Mouse (Mus musculus): ENCODE results near the gene Il17re. TPM values are rescaled to one million over a fixed set of nuclear protein-coding genes. Genes with fewer than 3 reads are reported as not detected.

The Il17re gene
- polyA plus RNA-seq (2015; fragmentation: Nextera tagmentation; extraction: Ambion mirVana), result 19.5 and 23.5 TPM in 2 replicates

DNA sequence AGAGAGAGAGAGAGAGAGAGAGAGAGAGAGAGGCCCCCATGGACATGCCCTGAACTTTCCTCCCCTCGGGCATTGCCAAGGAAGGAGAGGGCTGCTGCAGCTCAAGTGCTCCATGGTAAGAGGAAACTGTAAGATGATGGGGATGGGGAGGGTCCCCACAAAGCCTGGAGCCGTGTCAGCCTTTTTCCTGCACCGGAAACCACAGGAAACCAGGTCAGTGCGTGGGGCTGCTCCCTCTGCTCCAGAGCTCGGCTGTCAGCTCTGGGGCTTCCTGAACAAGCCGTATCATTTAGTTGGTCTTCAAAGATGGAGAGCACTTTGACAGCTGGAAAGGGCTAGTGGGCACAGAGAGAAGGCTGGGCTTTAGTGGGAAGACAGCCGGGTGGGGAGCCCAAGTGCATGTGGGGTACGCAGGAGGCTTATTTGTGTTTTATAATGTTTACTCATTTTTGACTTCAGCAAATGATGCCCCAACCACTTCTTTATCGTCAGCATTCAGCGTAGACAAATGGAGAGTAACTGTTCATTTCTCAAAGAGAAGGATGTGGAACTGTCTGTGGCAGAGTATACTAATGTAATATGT lies at the start of gene Il17re:
Gene Il17re (plus strand): TSS at position 533 of the 583 bp plus-strand sequence.
- no peaks in the 10 kb centered on the region for H3K9me3 ChIP-seq
- ATAC-seq (ENCODE audit: borderline replicate concordance, extremely low read depth, low FRiP score, low TSS enrichment), result no peak
- no peaks in the 10 kb centered on the region for H3K36me3 ChIP-seq
- H3K27me3 ChIP-seq, result no peaks in the 10 kb centered on the region
- peaks cover 5% of the 10 kb centered on the region for H3K4me1 ChIP-seq
- H3K4me2 ChIP-seq, result peak within 1 kb of the TSS; percentile 52
- peak within 1 kb of the TSS; percentile 35 for H3K4me3 ChIP-seq
- H3K27ac ChIP-seq, result peak within 1 kb of the TSS; percentile 74
- 45% methylated on average over 9 of the region's 10 CpGs for WGBS
- H3K9ac ChIP-seq, result peak within 1 kb of the TSS; percentile 31; the same call in 1 of the 2 replicates

- 46% methylated on average over 1 of the region's 1 CpGs for WGBS
- no peak for ATAC-seq (ENCODE audit: borderline replicate concordance, extremely low read depth, low FRiP score, low TSS enrichment)
- Histone ChIP-seq H3K27me3 (no peaks in the 10 kb centered on the region), H3K4me2 (no peak overlapping the region), H3K36me3 (0 out of 2 replicates have a peak, but pooled peaks cover 1% of the 10 kb centered on the region), H3K9ac (no peak overlapping the region), H3K27ac (no peak overlapping the region), H3K4me3 (no peak overlapping the region), H3K4me1 (no peaks in the 10 kb centered on the region), H3K9me3 (no peaks in the 10 kb centered on the region)
Measured at GRCm38 (mm10) chr6:113410001-113410400, 48.3 kb upstream of the Il17re start.

DNA sequence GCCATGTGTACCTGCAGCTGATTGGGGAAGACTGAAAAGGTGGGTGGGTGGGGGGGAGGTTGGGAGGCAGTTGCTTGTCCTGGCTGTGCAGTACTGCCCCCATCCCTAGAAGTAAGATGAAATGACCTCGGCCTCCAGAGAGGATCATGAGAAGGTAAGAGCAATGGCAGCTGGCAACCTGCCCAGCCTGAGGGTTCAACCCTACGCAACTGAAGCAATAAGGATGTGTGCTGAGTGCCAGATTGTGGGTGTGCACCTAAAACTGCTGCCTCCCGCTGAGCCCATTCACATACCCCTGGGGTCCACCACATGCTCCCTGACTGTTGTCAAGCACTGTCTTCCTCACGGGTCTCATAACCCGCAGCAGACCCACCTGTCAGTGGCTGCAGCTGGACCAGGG lies 41.9 kb upstream of the Il17re start:
- 66% methylated on average over 5 of the region's 5 CpGs for WGBS
- no peak for ATAC-seq (ENCODE audit: borderline replicate concordance, extremely low read depth, low FRiP score, low TSS enrichment)
- Histone ChIP-seq H3K4me1 (peaks cover 17% of the 10 kb centered on the region), H3K27ac (no peak overlapping the region), H3K9me3 (no peaks in the 10 kb centered on the region), H3K9ac (no peak overlapping the region), H3K36me3 (0 out of 2 replicates have a peak, but pooled peaks cover 4% of the 10 kb centered on the region), H3K27me3 (no peaks in the 10 kb centered on the region), H3K4me2 (no peak overlapping the region), H3K4me3 (no peak overlapping the region)

- Histone ChIP-seq H3K4me3 (peak overlapping the region; percentile 60), H3K4me1 (peaks cover 17% of the 10 kb centered on the region), H3K27ac (0 out of 2 replicates have a peak overlapping the region, but pooled peaks have one; percentile 1), H3K27me3 (no peaks in the 10 kb centered on the region), H3K9ac (peak overlapping the region; percentile 74), H3K4me2 (peak overlapping the region; percentile 88), H3K9me3 (no peaks in the 10 kb centered on the region), H3K36me3 (0 out of 2 replicates have a peak, but pooled peaks cover 4% of the 10 kb centered on the region)
- peak; percentile 56; the same call in 1 of the 2 replicates for ATAC-seq (ENCODE audit: borderline replicate concordance, extremely low read depth, low FRiP score, low TSS enrichment)
- 12% methylated on average over 16 of the region's 16 CpGs for WGBS
Measured at GRCm38 (mm10) chr6:113418441-113419198, 39.7 kb upstream of the Il17re start.

DNA sequence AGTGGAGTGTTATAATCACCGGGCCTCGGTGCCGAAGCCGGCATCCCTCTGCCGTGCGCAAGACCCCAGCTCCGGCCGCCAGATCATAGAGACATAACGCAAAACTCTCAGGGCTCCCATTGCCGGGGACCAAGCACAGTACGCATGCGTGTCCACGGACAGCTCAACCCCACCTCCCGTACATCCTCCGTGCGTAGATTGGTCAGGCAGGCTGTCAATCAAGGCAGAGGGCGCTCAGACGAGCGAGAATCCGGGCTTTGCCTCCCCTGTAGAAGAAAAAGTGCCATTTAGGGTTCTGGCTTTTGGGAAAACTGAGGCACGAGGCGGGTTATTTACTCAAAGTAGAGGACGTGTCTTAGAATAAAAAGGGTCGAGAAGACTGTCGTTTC lies 39.1 kb upstream of the Il17re start, which contains the start of gene Rpusd3:
Gene Rpusd3 (minus strand): TSS at position 142 of the 389 bp plus-strand sequence.
- H3K36me3 ChIP-seq, result 0 out of 2 replicates have a peak, but pooled peaks cover 4% of the 10 kb centered on the region
- 0 out of 2 replicates have a peak within 1 kb of the TSS, but pooled peaks have one; percentile 1 for H3K27ac ChIP-seq
- ATAC-seq (ENCODE audit: borderline replicate concordance, extremely low read depth, low FRiP score, low TSS enrichment), result peak; percentile 97
- under 1% methylated on average over 25 of the region's 25 CpGs for WGBS
- H3K4me1 ChIP-seq, result peaks cover 17% of the 10 kb centered on the region
- H3K9ac ChIP-seq, result peak within 1 kb of the TSS; percentile 74
- H3K4me2 ChIP-seq, result peak within 1 kb of the TSS; percentile 88
- H3K27me3 ChIP-seq, result no peaks in the 10 kb centered on the region
- peak within 1 kb of the TSS; percentile 60 for H3K4me3 ChIP-seq
- H3K9me3 ChIP-seq, result no peaks in the 10 kb centered on the region

GRCm38 (mm10) chr6:113423000-113423399 lies 35.3 kb upstream of the Il17re start:
- Histone ChIP-seq H3K36me3 (no peaks in the 10 kb centered on the region), H3K9ac (no peak overlapping the region), H3K4me3 (no peak overlapping the region), H3K27ac (no peak overlapping the region), H3K4me1 (peaks cover 12% of the 10 kb centered on the region), H3K27me3 (no peaks in the 10 kb centered on the region), H3K4me2 (no peak overlapping the region), H3K9me3 (no peaks in the 10 kb centered on the region)
- WGBS, result 58% methylated on average over 4 of the region's 4 CpGs
- ATAC-seq (ENCODE audit: borderline replicate concordance, extremely low read depth, low FRiP score, low TSS enrichment), result no peak

DNA sequence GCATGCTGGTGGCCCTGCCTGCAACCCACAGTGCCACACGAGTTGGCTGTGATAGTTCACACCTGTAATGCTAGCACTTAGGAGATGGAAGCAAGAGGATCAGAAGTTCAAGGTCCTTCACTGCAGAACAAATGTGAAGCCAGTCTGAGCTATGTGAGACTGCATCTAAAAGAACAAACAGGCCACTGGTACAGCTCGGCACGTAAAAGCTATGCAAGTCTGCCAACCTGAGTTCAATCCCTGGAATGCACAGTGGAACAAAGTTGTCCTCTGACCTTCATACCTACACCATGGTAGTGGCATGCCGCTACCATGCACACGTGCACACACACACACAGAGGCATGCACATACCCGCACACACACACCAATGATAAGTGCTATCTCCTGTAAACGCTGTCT lies 34.1 kb upstream of the Il17re start:
- Histone ChIP-seq H3K27me3 (no peaks in the 10 kb centered on the region), H3K4me2 (no peak overlapping the region), H3K27ac (no peak overlapping the region), H3K9ac (no peak overlapping the region), H3K36me3 (no peaks in the 10 kb centered on the region), H3K4me1 (peaks cover 5% of the 10 kb centered on the region; the same call in 1 of the 2 replicates), H3K4me3 (no peak overlapping the region), H3K9me3 (no peaks in the 10 kb centered on the region)
- ATAC-seq (ENCODE audit: borderline replicate concordance, extremely low read depth, low FRiP score, low TSS enrichment), result no peak
- WGBS, result 69% methylated on average over 7 of the region's 7 CpGs

GRCm38 (mm10) chr6:113426696-113427095 lies 31.6 kb upstream of the Il17re start:
- Histone ChIP-seq H3K36me3 (no peaks in the 10 kb centered on the region), H3K27ac (no peak overlapping the region), H3K4me1 (no peaks in the 10 kb centered on the region), H3K9ac (no peak overlapping the region), H3K4me3 (no peak overlapping the region), H3K4me2 (no peak overlapping the region), H3K9me3 (no peaks in the 10 kb centered on the region), H3K27me3 (no peaks in the 10 kb centered on the region)
- WGBS, result 90% methylated on average over 4 of the region's 4 CpGs
- ATAC-seq (ENCODE audit: borderline replicate concordance, extremely low read depth, low FRiP score, low TSS enrichment), result no peak

- WGBS, result 59% methylated on average over 3 of the region's 3 CpGs
- no peak for ATAC-seq (ENCODE audit: borderline replicate concordance, extremely low read depth, low FRiP score, low TSS enrichment)
- no peak overlapping the region for H3K4me3 ChIP-seq
Measured at GRCm38 (mm10) chr6:113427397-113427796, 30.9 kb upstream of the Il17re start.

GRCm38 (mm10) chr6:113428006-113428405 lies 30.3 kb upstream of the Il17re start:
- Histone ChIP-seq H3K27me3 (no peaks in the 10 kb centered on the region), H3K4me3 (no peak overlapping the region), H3K9me3 (no peaks in the 10 kb centered on the region), H3K36me3 (no peaks in the 10 kb centered on the region), H3K4me2 (no peak overlapping the region), H3K9ac (no peak overlapping the region), H3K27ac (no peak overlapping the region), H3K4me1 (no peaks in the 10 kb centered on the region)
- 83% methylated on average over 16 of the region's 16 CpGs for WGBS
- ATAC-seq (ENCODE audit: borderline replicate concordance, extremely low read depth, low FRiP score, low TSS enrichment), result peak; percentile 19; the same call in 1 of the 2 replicates

More at GRCm38 (mm10) chr6:113427397-113427796, 30.9 kb upstream of the Il17re start:
- H3K36me3 ChIP-seq, result no peaks in the 10 kb centered on the region
- no peak overlapping the region for H3K4me2 ChIP-seq
- no peaks in the 10 kb centered on the region for H3K9me3 ChIP-seq
- H3K4me1 ChIP-seq, result no peaks in the 10 kb centered on the region
- no peaks in the 10 kb centered on the region for H3K27me3 ChIP-seq
- no peak overlapping the region for H3K27ac ChIP-seq
- no peak overlapping the region for H3K9ac ChIP-seq

GRCm38 (mm10) chr6:113429965-113430364 lies 28.3 kb upstream of the Il17re start:
- H3K4me3 ChIP-seq, result no peak overlapping the region
- no peak for ATAC-seq (ENCODE audit: borderline replicate concordance, extremely low read depth, low FRiP score, low TSS enrichment)
- no peaks in the 10 kb centered on the region for H3K9me3 ChIP-seq
- no peaks in the 10 kb centered on the region for H3K4me1 ChIP-seq
- no peaks in the 10 kb centered on the region for H3K36me3 ChIP-seq
- 69% methylated on average over 3 of the region's 3 CpGs for WGBS
- no peak overlapping the region for H3K4me2 ChIP-seq
- no peak overlapping the region for H3K27ac ChIP-seq
- H3K9ac ChIP-seq, result no peak overlapping the region
- H3K27me3 ChIP-seq, result no peaks in the 10 kb centered on the region

- H3K36me3 ChIP-seq, result no peaks in the 10 kb centered on the region
- H3K4me2 ChIP-seq, result no peak overlapping the region
- no peaks in the 10 kb centered on the region for H3K9me3 ChIP-seq
- no peak for ATAC-seq (ENCODE audit: borderline replicate concordance, extremely low read depth, low FRiP score, low TSS enrichment)
- no peak overlapping the region for H3K9ac ChIP-seq
- no peak overlapping the region for H3K27ac ChIP-seq
- no peak overlapping the region for H3K4me3 ChIP-seq
- no peaks in the 10 kb centered on the region for H3K27me3 ChIP-seq
- 58% methylated on average over 3 of the region's 3 CpGs for WGBS
- no peaks in the 10 kb centered on the region for H3K4me1 ChIP-seq
Measured at GRCm38 (mm10) chr6:113430846-113431245, 27.4 kb upstream of the Il17re start.
